Mouse (Mus musculus): ENCODE data around the gene Entpd6. TPM values are rescaled to one million over a fixed set of nuclear protein-coding genes. Genes with fewer than 3 reads are reported as not detected.

The Entpd6 gene
- polyA plus RNA-seq, 1 experiment from 2014 or later: 46.1 TPM

- no peak overlapping the region for H3K27ac ChIP-seq (replicated peaks; ENCODE audit: low read depth, low read length)
- peaks cover 42% of the 10 kb centered on the region for H3K36me3 ChIP-seq (ENCODE audit: control insufficient read depth, insufficient read depth, low read length)
- DNase-seq (no peak), ATAC-seq (ENCODE audit: low FRiP score, low TSS enrichment) (no peak)
- H3K9ac ChIP-seq (replicated peaks; ENCODE audit: low read length): no peak overlapping the region
- no peak overlapping the region for H3K4me3 ChIP-seq (replicated peaks; ENCODE audit: low read depth, low read length)
- WGBS: 96% methylated on average over 5 of the region's 5 CpGs
- H3K4me2 ChIP-seq (ENCODE audit: low read length): no peak overlapping the region
- H3K9me3 ChIP-seq (ENCODE audit: control insufficient read depth, low read length): no peaks in the 10 kb centered on the region
- no peaks in the 10 kb centered on the region for H3K27me3 ChIP-seq (ENCODE audit: control insufficient read depth, insufficient read depth, low read length)
- no peaks in the 10 kb centered on the region for H3K4me1 ChIP-seq (ENCODE audit: control insufficient read depth, insufficient read depth, low read length)
Measured at GRCm38 (mm10) chr2:150800616-150801015, 51.8 kb downstream of the Entpd6 start.

GRCm38 (mm10) chr2:150803035-150803434, 54.2 kb downstream of the Entpd6 start:
- ATAC-seq (ENCODE audit: low FRiP score, low TSS enrichment): no peak
- Histone ChIP-seq H3K36me3 (ENCODE audit: control insufficient read depth, insufficient read depth, low read length) (peaks cover 47% of the 10 kb centered on the region), H3K9ac (replicated peaks; ENCODE audit: low read length) (no peak overlapping the region), H3K4me2 (ENCODE audit: low read length) (no peak overlapping the region), H3K27me3 (ENCODE audit: control insufficient read depth, insufficient read depth, low read length) (no peaks in the 10 kb centered on the region), H3K27ac (replicated peaks; ENCODE audit: low read depth, low read length) (no peak overlapping the region), H3K4me1 (ENCODE audit: control insufficient read depth, insufficient read depth, low read length) (no peaks in the 10 kb centered on the region), H3K9me3 (ENCODE audit: control insufficient read depth, low read length) (no peaks in the 10 kb centered on the region), H3K4me3 (replicated peaks; ENCODE audit: low read depth, low read length) (no peak overlapping the region)
- DNase-seq: peak; percentile 52
- 98% methylated on average over 1 of the region's 1 CpGs for WGBS

GRCm38 (mm10) chr2:150808381-150808780, 59.5 kb downstream of the Entpd6 start:
- peak; percentile 40 for DNase-seq
- Histone ChIP-seq H3K27me3 (ENCODE audit: control insufficient read depth, insufficient read depth, low read length) (no peaks in the 10 kb centered on the region), H3K9ac (replicated peaks; ENCODE audit: low read length) (no peak overlapping the region), H3K4me1 (ENCODE audit: control insufficient read depth, insufficient read depth, low read length) (no peaks in the 10 kb centered on the region), H3K36me3 (ENCODE audit: control insufficient read depth, insufficient read depth, low read length) (peaks cover 70% of the 10 kb centered on the region), H3K4me3 (replicated peaks; ENCODE audit: low read depth, low read length) (no peak overlapping the region), H3K4me2 (ENCODE audit: low read length) (no peak overlapping the region), H3K27ac (replicated peaks; ENCODE audit: low read depth, low read length) (no peak overlapping the region), H3K9me3 (ENCODE audit: control insufficient read depth, low read length) (no peaks in the 10 kb centered on the region)
- no peak for ATAC-seq (ENCODE audit: low FRiP score, low TSS enrichment)
- 65% methylated on average over 6 of the region's 6 CpGs for WGBS

- no peak overlapping the region for H3K4me3 ChIP-seq (replicated peaks; ENCODE audit: low read depth, low read length)
- peaks cover 73% of the 10 kb centered on the region for H3K36me3 ChIP-seq (ENCODE audit: control insufficient read depth, insufficient read depth, low read length)
- H3K4me2 ChIP-seq (ENCODE audit: low read length): no peak overlapping the region
- 90% methylated on average over 6 of the region's 6 CpGs for WGBS
- no peaks in the 10 kb centered on the region for H3K9me3 ChIP-seq (ENCODE audit: control insufficient read depth, low read length)
- H3K4me1 ChIP-seq (ENCODE audit: control insufficient read depth, insufficient read depth, low read length): no peaks in the 10 kb centered on the region
- no peaks in the 10 kb centered on the region for H3K27me3 ChIP-seq (ENCODE audit: control insufficient read depth, insufficient read depth, low read length)
- H3K27ac ChIP-seq (replicated peaks; ENCODE audit: low read depth, low read length): no peak overlapping the region
- no peak for DNase-seq
- ATAC-seq (ENCODE audit: low FRiP score, low TSS enrichment): no peak
- no peak overlapping the region for H3K9ac ChIP-seq (replicated peaks; ENCODE audit: low read length)
Measured at GRCm38 (mm10) chr2:150808812-150809211, 60.0 kb downstream of the Entpd6 start.

GRCm38 (mm10) chr2:150810603-150811002, 61.8 kb downstream of the Entpd6 start:
- DNase-seq: no peak
- no peaks in the 10 kb centered on the region for H3K4me1 ChIP-seq (ENCODE audit: control insufficient read depth, insufficient read depth, low read length)
- 93% methylated on average over 5 of the region's 5 CpGs for WGBS
- no peak for ATAC-seq (ENCODE audit: low FRiP score, low TSS enrichment)
- peaks cover 78% of the 10 kb centered on the region for H3K36me3 ChIP-seq (ENCODE audit: control insufficient read depth, insufficient read depth, low read length)
- H3K9me3 ChIP-seq (ENCODE audit: control insufficient read depth, low read length): no peaks in the 10 kb centered on the region
- no peak overlapping the region for H3K27ac ChIP-seq (replicated peaks; ENCODE audit: low read depth, low read length)
- no peak overlapping the region for H3K4me3 ChIP-seq (replicated peaks; ENCODE audit: low read depth, low read length)
- no peak overlapping the region for H3K4me2 ChIP-seq (ENCODE audit: low read length)
- no peak overlapping the region for H3K9ac ChIP-seq (replicated peaks; ENCODE audit: low read length)
- no peaks in the 10 kb centered on the region for H3K27me3 ChIP-seq (ENCODE audit: control insufficient read depth, insufficient read depth, low read length)

- Histone ChIP-seq H3K4me1 (ENCODE audit: control insufficient read depth, insufficient read depth, low read length) (no peaks in the 10 kb centered on the region), H3K27me3 (ENCODE audit: control insufficient read depth, insufficient read depth, low read length) (no peaks in the 10 kb centered on the region), H3K4me3 (replicated peaks; ENCODE audit: low read depth, low read length) (no peak overlapping the region), H3K4me2 (ENCODE audit: low read length) (no peak overlapping the region), H3K27ac (replicated peaks; ENCODE audit: low read depth, low read length) (no peak overlapping the region), H3K9me3 (ENCODE audit: control insufficient read depth, low read length) (no peaks in the 10 kb centered on the region), H3K36me3 (ENCODE audit: control insufficient read depth, insufficient read depth, low read length) (peaks cover 82% of the 10 kb centered on the region), H3K9ac (replicated peaks; ENCODE audit: low read length) (no peak overlapping the region)
- no peak for DNase-seq
- 95% methylated on average over 6 of the region's 6 CpGs for WGBS
- no peak for ATAC-seq (ENCODE audit: low FRiP score, low TSS enrichment)
Measured at GRCm38 (mm10) chr2:150812816-150813215, 64.0 kb downstream of the Entpd6 start.

- Histone ChIP-seq H3K4me1 (ENCODE audit: control insufficient read depth, insufficient read depth, low read length) (no peaks in the 10 kb centered on the region), H3K36me3 (ENCODE audit: control insufficient read depth, insufficient read depth, low read length) (peaks cover 86% of the 10 kb centered on the region), H3K4me2 (ENCODE audit: low read length) (no peak overlapping the region), H3K4me3 (replicated peaks; ENCODE audit: low read depth, low read length) (no peak overlapping the region), H3K27me3 (ENCODE audit: control insufficient read depth, insufficient read depth, low read length) (no peaks in the 10 kb centered on the region), H3K9me3 (ENCODE audit: control insufficient read depth, low read length) (no peaks in the 10 kb centered on the region), H3K27ac (replicated peaks; ENCODE audit: low read depth, low read length) (no peak overlapping the region), H3K9ac (replicated peaks; ENCODE audit: low read length) (no peak overlapping the region)
- WGBS: 95% methylated on average over 18 of the region's 18 CpGs
- ATAC-seq (ENCODE audit: low FRiP score, low TSS enrichment) (no peak), DNase-seq (no peak)
Measured at GRCm38 (mm10) chr2:150816676-150817402, 68.0 kb downstream of the Entpd6 start.

GRCm38 (mm10) chr2:150818742-150819141, 69.9 kb downstream of the Entpd6 start:
- no peak overlapping the region for H3K4me2 ChIP-seq (ENCODE audit: low read length)
- H3K36me3 ChIP-seq (ENCODE audit: control insufficient read depth, insufficient read depth, low read length): peaks cover 78% of the 10 kb centered on the region
- H3K9me3 ChIP-seq (ENCODE audit: control insufficient read depth, low read length): no peaks in the 10 kb centered on the region
- H3K27me3 ChIP-seq (ENCODE audit: control insufficient read depth, insufficient read depth, low read length): no peaks in the 10 kb centered on the region
- no peak overlapping the region for H3K4me3 ChIP-seq (replicated peaks; ENCODE audit: low read depth, low read length)
- WGBS: 97% methylated on average over 8 of the region's 8 CpGs
- no peaks in the 10 kb centered on the region for H3K4me1 ChIP-seq (ENCODE audit: control insufficient read depth, insufficient read depth, low read length)
- H3K27ac ChIP-seq (replicated peaks; ENCODE audit: low read depth, low read length): no peak overlapping the region
- no peak for ATAC-seq (ENCODE audit: low FRiP score, low TSS enrichment)
- no peak overlapping the region for H3K9ac ChIP-seq (replicated peaks; ENCODE audit: low read length)
- no peak for DNase-seq

- no peaks in the 10 kb centered on the region for H3K9me3 ChIP-seq (ENCODE audit: control insufficient read depth, low read length)
- H3K27ac ChIP-seq (replicated peaks; ENCODE audit: low read depth, low read length): no peak overlapping the region
- no peaks in the 10 kb centered on the region for H3K4me1 ChIP-seq (ENCODE audit: control insufficient read depth, insufficient read depth, low read length)
- H3K9ac ChIP-seq (replicated peaks; ENCODE audit: low read length): no peak overlapping the region
- DNase-seq: no peak
- no peaks in the 10 kb centered on the region for H3K27me3 ChIP-seq (ENCODE audit: control insufficient read depth, insufficient read depth, low read length)
- ATAC-seq (ENCODE audit: low FRiP score, low TSS enrichment): no peak
- H3K36me3 ChIP-seq (ENCODE audit: control insufficient read depth, insufficient read depth, low read length): peaks cover 80% of the 10 kb centered on the region
- no peak overlapping the region for H3K4me3 ChIP-seq (replicated peaks; ENCODE audit: low read depth, low read length)
- no peak overlapping the region for H3K4me2 ChIP-seq (ENCODE audit: low read length)
- 94% methylated on average over 8 of the region's 8 CpGs for WGBS
Measured at GRCm38 (mm10) chr2:150820720-150821119, 71.9 kb downstream of the Entpd6 start.

Measured in midbrain, embryonic 14.5 days (tissue).